Mouse (Mus musculus): ENCODE measurements around the gene Mettl1. TPM values are rescaled to one million over a fixed set of nuclear protein-coding genes. Genes with fewer than 3 reads are reported as not detected.
"Not testable (repeated sequence)": the region's sequence is repeated elsewhere in the genome, so short reads cannot be mapped to it uniquely, and the experiment has no call there.

Gene Mettl1
- polyA plus RNA-seq, 1 experiment from 2014 or later: 36.3 TPM

DNA sequence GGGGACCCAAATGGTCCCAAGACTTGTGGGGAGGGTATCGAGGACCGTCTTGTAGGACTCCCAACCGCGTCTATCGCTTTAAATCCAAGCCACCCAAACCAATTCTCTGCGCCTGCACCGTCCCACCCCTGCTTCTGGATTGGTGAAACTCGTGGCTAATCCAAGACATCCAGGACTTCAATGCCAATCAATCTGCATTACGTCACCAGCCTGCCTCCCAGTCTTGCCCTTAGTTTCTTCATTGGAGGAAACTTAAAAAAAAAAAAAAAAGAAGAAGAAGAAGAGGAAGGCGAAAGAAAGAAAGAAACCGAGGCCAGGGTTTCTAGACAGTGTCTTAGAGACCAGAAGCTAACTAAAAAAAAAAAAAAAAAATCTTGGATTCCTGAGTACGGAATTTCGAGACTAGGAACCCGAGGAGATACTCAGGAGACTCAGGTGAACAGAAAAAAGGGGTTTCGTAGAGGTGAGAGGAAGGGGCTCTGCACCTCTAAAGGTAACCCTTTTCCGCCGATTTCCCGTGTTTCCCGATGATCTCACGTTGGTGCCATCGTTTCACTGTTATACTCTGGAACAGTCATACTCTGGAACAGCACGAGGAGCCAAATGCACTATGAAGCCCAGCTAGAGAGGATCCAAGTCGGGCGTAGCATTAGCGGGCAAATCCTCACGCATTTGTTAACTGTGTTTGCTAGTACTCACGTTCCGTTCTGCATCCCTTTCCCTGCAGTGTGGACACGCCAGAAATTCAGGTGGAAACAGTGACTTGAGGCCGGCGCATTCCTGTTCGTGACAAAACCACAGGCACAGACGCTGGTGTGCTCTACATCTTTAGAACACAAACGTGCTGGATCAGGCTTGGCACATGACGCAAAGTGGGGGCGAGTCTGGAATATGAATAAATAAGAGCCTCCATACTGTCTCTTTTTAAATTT is 29.2 kb downstream of the Mettl1 start, which contains the start of gene Tspan31:
Gene Tspan31 (minus strand): TSS at position 75 of the 932 bp plus-strand sequence.
- Histone ChIP-seq H3K4me2 (peak within 1 kb of the TSS; percentile 95), H3K9ac (peak within 1 kb of the TSS; percentile 89), H3K36me3 (peaks cover 33% of the 10 kb centered on the region), H3K4me3 (peak within 1 kb of the TSS; percentile 84), H3K27ac (replicated peaks) (peak within 1 kb of the TSS; percentile 92), H3K27me3 (replicated peaks) (peaks cover 13% of the 10 kb centered on the region), H3K4me1 (peaks cover 32% of the 10 kb centered on the region), H3K9me3 (no peaks in the 10 kb centered on the region)
- 2% methylated on average over 36 of the region's 36 CpGs for WGBS
- ATAC-seq (ENCODE audit: extremely low read depth, insufficient number of reproducible peaks, low FRiP score, low TSS enrichment): peak; percentile 72; the same call in 1 of the 2 replicates

DNA sequence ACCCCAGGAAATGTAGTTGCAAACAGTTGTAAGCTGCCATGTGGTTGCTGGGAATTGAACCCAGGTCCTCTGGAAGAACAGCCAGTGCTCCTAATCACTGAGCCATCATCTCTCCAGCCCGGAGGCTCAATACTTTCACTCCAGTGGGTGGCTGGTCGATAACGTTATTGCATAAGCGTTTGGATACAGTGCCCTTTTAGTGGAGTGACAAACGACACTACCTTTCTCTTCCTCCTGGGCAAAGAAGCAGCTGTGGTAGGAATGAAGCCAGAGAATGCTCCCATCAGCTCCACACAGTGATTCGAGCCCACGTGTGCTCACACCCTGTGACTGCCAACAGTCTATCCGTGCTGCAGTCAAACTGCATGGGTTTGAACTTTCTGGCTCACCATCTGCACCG is 30.0 kb downstream of the Mettl1 start:
- peaks cover 25% of the 10 kb centered on the region for H3K4me1 ChIP-seq
- 71% methylated on average over 9 of the region's 9 CpGs for whole genome bisulfite sequencing
- peak overlapping the region; percentile 84 for H3K4me3 ChIP-seq
- H3K27me3 ChIP-seq (replicated peaks): peaks cover 20% of the 10 kb centered on the region
- H3K9ac ChIP-seq: peak overlapping the region; percentile 87
- H3K27ac ChIP-seq (replicated peaks): no peak overlapping the region
- H3K9me3 ChIP-seq: no peaks in the 10 kb centered on the region
- H3K4me2 ChIP-seq: peak overlapping the region; percentile 95
- peaks cover 25% of the 10 kb centered on the region for H3K36me3 ChIP-seq
- ATAC-seq (ENCODE audit: extremely low read depth, insufficient number of reproducible peaks, low FRiP score, low TSS enrichment): no peak

DNA sequence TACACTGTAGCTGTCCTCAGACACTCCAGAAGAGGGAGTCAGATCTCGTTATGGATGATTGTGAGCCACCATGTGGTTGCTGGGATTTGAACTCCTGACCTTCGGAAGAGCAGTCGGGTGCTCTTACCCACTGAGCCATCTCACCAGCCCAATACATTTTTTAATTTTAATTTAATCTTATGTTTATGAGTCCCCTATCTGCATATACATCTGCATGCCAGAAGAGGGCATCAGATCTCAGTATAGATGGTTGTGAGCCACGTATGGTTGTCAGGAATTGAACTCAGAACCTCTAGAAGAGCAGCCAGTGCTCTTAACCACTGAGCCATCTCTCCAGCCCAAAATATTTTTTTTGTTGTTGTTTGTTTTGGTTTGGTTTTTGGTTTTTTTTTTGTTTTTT is 31.1 kb downstream of the Mettl1 start:
- H3K4me3 ChIP-seq; H3K27ac ChIP-seq (replicated peaks); H3K9me3 ChIP-seq; H3K4me2 ChIP-seq; ATAC-seq (ENCODE audit: extremely low read depth, insufficient number of reproducible peaks, low FRiP score, low TSS enrichment); H3K9ac ChIP-seq: not testable (repeated sequence)
- Histone ChIP-seq H3K27me3 (replicated peaks) (peaks cover 31% of the 10 kb centered on the region), H3K4me1 (peaks cover 20% of the 10 kb centered on the region), H3K36me3 (peaks cover 15% of the 10 kb centered on the region)
- WGBS: 76% methylated on average over 4 of the region's 4 CpGs

DNA sequence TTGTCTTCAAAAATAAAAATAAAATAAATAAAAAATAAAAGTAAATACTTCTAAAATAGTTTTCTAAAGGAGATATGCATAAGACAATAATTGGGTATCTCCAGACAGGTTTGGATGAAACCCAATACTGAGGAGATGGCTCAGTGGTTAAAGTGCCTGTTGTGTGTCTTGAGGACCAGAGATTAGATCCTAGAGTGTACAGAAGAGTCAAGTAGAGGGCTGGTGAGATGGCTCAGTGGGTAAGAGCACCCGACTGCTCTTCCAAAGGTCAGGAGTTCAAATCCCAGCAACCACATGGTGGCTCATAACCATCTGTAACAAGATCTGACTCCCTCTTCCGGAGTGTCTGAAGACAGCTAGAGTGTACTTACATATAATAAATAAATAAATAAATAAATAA is 31.8 kb downstream of the Mettl1 start:
- not testable (repeated sequence) for H3K9me3 ChIP-seq; H3K4me2 ChIP-seq; ATAC-seq (ENCODE audit: extremely low read depth, insufficient number of reproducible peaks, low FRiP score, low TSS enrichment); H3K36me3 ChIP-seq; H3K9ac ChIP-seq; H3K27ac ChIP-seq (replicated peaks); H3K4me3 ChIP-seq
- 70% methylated on average over 2 of the region's 2 CpGs for WGBS
- Histone ChIP-seq H3K27me3 (replicated peaks) (peaks cover 38% of the 10 kb centered on the region), H3K4me1 (peaks cover 20% of the 10 kb centered on the region)

DNA sequence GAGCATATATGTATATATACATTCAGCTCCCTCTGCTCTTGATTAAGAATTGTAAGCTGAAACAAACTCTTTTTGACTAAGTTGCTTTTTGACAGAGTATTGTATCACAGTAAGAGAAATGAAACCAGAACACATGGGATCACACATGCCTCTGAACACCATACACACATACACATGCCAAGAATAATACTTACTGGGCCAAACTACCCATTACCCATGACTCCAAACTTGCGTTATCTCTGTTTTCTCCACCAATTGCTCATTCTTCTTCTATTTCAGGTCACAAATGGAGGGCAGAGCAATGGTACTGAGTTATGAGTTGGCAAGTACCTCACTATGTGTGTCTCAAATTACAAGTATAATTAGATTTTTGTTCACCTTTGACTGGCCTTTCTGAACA is 32.8 kb downstream of the Mettl1 start:
- Histone ChIP-seq H3K27me3 (replicated peaks) (peaks cover 48% of the 10 kb centered on the region), H3K4me1 (peaks cover 22% of the 10 kb centered on the region), H3K36me3 (no peaks in the 10 kb centered on the region), H3K9ac (no peak overlapping the region), H3K4me3 (no peak overlapping the region), H3K4me2 (no peak overlapping the region), H3K27ac (replicated peaks) (no peak overlapping the region), H3K9me3 (no peaks in the 10 kb centered on the region)
- ATAC-seq (ENCODE audit: extremely low read depth, insufficient number of reproducible peaks, low FRiP score, low TSS enrichment): no peak
- WGBS: 84% methylated on average over 1 of the region's 1 CpGs

DNA sequence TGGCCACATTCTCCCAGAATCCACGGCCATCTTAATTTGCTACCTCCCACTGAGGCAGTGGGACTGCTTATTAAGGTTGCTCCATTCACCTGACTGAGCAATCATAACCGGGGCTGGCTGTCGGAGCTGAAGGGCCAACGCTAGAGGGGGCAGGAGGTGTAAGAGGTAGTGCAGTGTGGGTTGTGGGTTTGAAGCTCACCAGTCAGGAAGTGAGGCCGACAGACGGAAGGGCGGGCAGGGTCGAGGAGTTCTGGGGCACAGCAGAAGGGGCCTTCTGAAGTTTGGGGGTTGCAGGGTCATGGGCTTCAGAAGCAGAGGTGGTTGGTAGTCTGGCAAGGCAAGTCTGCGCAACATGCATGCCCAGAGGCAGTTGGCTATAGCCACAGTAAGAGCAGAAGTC is 33.9 kb downstream of the Mettl1 start, which contains the start of gene Agap2:
Gene Agap2 (plus strand): TSS at position 205 of the 400 bp plus-strand sequence.
- peaks cover 59% of the 10 kb centered on the region for H3K27me3 ChIP-seq (replicated peaks)
- H3K36me3 ChIP-seq: no peaks in the 10 kb centered on the region
- 53% methylated on average over 9 of the region's 9 CpGs for WGBS
- no peaks in the 10 kb centered on the region for H3K9me3 ChIP-seq
- ATAC-seq (ENCODE audit: extremely low read depth, insufficient number of reproducible peaks, low FRiP score, low TSS enrichment): no peak
- H3K4me3 ChIP-seq: no peak within 1 kb of the TSS
- no peak within 1 kb of the TSS for H3K4me2 ChIP-seq
- peaks cover 27% of the 10 kb centered on the region for H3K4me1 ChIP-seq
- H3K27ac ChIP-seq (replicated peaks): no peak within 1 kb of the TSS
- H3K9ac ChIP-seq: no peak within 1 kb of the TSS

DNA sequence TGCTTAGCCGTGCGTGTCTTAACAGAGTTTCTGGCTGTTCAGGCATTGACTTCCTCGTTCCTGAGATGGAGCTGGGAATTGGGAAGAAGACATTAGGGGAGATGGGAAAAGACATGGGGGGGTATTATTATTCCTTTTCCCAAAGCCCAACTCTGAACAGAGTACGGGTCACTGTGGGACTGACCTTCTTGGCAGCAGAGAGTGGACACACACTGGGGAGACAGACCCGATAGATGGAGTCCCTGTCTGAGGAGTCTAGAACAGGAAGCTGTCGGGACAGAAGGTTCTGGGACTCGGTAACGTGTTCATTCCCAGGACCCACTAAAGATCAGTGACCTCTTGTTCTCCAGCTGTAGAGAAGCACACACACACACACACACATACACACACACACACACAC is 34.4 kb downstream of the Mettl1 start:
- Histone ChIP-seq H3K9me3 (no peaks in the 10 kb centered on the region), H3K36me3 (no peaks in the 10 kb centered on the region), H3K9ac (no peak overlapping the region), H3K27ac (replicated peaks) (no peak overlapping the region), H3K27me3 (replicated peaks) (peaks cover 65% of the 10 kb centered on the region), H3K4me2 (no peak overlapping the region), H3K4me3 (no peak overlapping the region), H3K4me1 (peaks cover 31% of the 10 kb centered on the region)
- 60% methylated on average over 8 of the region's 8 CpGs for WGBS
- ATAC-seq (ENCODE audit: extremely low read depth, insufficient number of reproducible peaks, low FRiP score, low TSS enrichment): no peak

DNA sequence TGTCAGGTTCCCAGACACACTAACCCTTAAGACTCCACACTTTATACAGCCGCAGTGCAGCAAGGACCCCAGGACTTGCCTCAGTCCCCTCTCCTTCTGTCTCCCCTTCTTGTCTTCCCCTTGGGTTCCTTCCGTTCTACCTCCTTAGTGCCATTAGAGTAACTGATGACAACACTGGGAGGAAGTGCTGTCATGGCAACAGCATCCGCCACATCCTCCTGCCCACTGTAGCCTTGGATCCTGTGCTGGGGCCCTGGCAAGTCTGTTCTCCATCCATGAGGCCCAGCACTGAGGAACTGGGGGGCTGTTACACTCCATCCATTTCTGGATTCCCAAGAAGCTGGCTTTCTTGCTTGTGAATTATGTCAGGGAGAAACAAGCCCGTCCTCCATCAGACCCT is 34.9 kb downstream of the Mettl1 start:
- no peaks in the 10 kb centered on the region for H3K9me3 ChIP-seq
- H3K27ac ChIP-seq (replicated peaks): no peak overlapping the region
- no peak overlapping the region for H3K9ac ChIP-seq
- H3K27me3 ChIP-seq (replicated peaks): peaks cover 69% of the 10 kb centered on the region
- 30% methylated on average over 4 of the region's 4 CpGs for WGBS
- ATAC-seq (ENCODE audit: extremely low read depth, insufficient number of reproducible peaks, low FRiP score, low TSS enrichment): no peak
- peaks cover 32% of the 10 kb centered on the region for H3K4me1 ChIP-seq
- no peak overlapping the region for H3K4me2 ChIP-seq
- no peak overlapping the region for H3K4me3 ChIP-seq
- H3K36me3 ChIP-seq: no peaks in the 10 kb centered on the region

DNA sequence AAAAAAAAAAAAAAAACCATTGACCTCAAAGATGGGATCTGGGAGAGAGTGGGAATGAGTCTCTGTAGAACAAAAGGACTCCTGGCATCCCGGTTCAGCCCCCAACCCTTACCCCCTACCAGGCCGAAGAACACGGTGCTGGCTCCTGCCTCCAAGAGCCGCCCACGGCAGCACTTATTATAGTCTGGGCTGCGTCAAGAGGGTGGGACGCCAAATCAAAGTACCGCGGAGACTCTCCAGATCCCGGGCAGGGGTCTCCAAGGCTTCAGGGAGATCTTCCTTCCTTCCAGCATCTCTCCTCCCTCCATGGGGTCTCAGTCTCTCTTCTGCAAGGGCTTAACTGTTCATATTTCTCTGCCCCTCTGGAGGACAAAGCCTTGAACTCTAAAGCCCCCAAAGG is 36.3 kb downstream of the Mettl1 start:
- Histone ChIP-seq H3K4me2 (no peak overlapping the region), H3K9me3 (no peaks in the 10 kb centered on the region), H3K4me1 (peaks cover 40% of the 10 kb centered on the region), H3K27me3 (replicated peaks) (peaks cover 83% of the 10 kb centered on the region), H3K9ac (no peak overlapping the region), H3K4me3 (no peak overlapping the region), H3K27ac (replicated peaks) (no peak overlapping the region), H3K36me3 (no peaks in the 10 kb centered on the region)
- ATAC-seq (ENCODE audit: extremely low read depth, insufficient number of reproducible peaks, low FRiP score, low TSS enrichment): no peak
- WGBS: 9% methylated on average over 10 of the region's 10 CpGs

DNA sequence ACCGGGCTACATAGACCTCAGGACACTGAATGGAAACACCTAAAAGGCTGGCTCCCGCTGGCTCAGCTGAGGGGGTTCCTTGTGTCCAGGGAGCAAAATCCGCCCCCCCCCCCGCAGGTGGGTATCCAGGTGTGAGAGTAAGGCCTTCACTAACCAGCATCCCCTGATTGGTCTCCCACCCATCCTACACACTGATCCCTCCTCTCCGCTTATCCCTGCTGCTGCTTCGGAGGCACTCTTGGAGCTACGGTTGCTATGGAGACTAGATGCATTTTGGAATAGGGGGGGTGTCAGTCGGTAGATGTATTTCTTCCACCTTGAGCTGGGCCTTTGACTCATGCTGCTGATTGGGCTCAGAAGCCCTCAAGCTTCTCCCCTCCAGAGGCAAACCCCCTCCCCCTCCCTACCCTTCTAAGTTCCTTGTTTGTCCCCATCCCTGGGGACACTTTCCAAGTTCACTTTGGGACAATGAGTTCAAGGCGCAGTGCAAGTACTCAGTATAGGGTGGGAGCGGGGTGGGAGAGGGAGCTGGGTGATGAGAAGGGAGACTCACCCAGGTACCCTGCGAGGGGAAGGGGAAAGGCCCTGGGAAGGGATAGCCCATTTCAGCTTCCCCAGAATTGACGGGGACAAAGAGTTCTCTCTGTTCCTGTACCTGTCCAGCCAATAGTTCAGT is 36.9 kb downstream of the Mettl1 start:
- ATAC-seq (ENCODE audit: extremely low read depth, insufficient number of reproducible peaks, low FRiP score, low TSS enrichment): no peak

DNA sequence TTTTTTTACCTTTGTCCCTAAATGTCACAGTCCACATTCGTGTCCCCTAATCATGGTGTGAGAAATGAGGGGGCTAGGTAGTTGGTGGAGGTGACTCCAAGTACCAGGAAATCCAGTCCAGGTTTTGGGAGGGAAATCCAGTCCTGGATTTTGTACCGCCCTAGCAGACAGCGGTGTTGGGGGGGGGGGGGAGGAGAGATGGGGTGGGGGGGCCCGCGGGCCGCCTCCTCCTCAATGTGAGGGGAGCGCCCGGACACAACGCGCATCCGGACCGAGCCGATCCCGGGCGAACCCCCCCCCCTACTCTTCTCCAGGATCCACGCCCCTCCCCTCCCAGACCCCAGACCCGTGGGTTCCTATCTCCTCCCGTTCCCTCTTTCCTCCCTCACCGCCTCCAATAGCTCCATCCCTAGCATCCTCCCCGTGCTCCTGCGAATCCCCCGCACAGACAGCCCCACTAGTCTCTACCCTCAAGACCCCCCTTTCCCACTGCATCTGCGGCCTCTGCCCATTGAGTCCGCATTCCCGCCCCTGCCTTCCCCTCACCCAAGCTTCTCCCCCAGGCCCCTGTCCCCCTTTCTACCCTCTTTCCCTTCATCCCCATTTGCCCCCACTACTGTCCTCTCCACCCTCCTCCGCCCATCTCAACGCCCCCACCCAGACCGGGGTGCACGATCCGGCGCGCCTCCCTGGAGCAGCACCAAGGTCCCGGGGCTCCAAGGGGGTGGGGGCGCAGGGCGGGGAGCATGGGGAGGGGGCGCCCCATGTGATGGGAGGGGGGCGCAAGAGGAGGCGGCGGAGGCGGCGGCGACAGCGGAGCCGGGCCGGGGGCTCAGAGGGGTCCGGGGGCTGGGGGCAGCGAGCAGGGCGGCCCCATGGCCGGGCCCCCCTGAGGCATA is 37.7 kb downstream of the Mettl1 start:
- no peaks in the 10 kb centered on the region for H3K36me3 ChIP-seq
- no peak overlapping the region for H3K27ac ChIP-seq (replicated peaks)
- no peaks in the 10 kb centered on the region for H3K9me3 ChIP-seq
- H3K4me2 ChIP-seq: peak overlapping the region; percentile 76
- peak overlapping the region; percentile 53 for H3K4me3 ChIP-seq
- peak overlapping the region; percentile 69 for H3K9ac ChIP-seq
- peaks cover 93% of the 10 kb centered on the region for H3K27me3 ChIP-seq (replicated peaks)
- ATAC-seq (ENCODE audit: extremely low read depth, insufficient number of reproducible peaks, low FRiP score, low TSS enrichment): no peak
- peaks cover 40% of the 10 kb centered on the region for H3K4me1 ChIP-seq
- 1% methylated on average over 32 of the region's 49 CpGs for WGBS

More for the DNA sequence above, 36.9 kb downstream of the Mettl1 start:
- no peak overlapping the region for H3K27ac ChIP-seq (replicated peaks)
- H3K4me2 ChIP-seq: peak overlapping the region; percentile 76
- peaks cover 40% of the 10 kb centered on the region for H3K4me1 ChIP-seq
- no peak overlapping the region for H3K9ac ChIP-seq
- no peaks in the 10 kb centered on the region for H3K9me3 ChIP-seq
- WGBS: 8% methylated on average over 12 of the region's 12 CpGs
- peak overlapping the region; percentile 53 for H3K4me3 ChIP-seq
- no peaks in the 10 kb centered on the region for H3K36me3 ChIP-seq
- H3K27me3 ChIP-seq (replicated peaks): peaks cover 90% of the 10 kb centered on the region
